Mouse (Mus musculus) kidney, adult 2 months (tissue): ENCODE results near the gene Agrp.

Source experiments
- CTCF ChIP-seq: fragments of 200-500 bp; conservative IDR thresholded peaks from 2 replicates; pipeline ENCODE4 v1.5.1; 2011; ENCODE audit warnings: low read depth, mild to moderate bottlenecking, control low read depth, low read length, moderate library complexity, mixed read lengths; ENCODE audit not compliant: insufficient read depth, insufficient read length
- POLR2A ChIP-seq: fragments of 200-500 bp; IDR thresholded peaks from one replicate; pipeline ENCODE4 v1.6.1; 2011; ENCODE audit warnings: low read depth, low read length, control low read depth

GRCm38 (mm10) chr8:105566703-105567595, 70.2 kb downstream of the Agrp start:
- no peak for TF ChIP-seq CTCF
- TF ChIP-seq POLR2A: no peak
